Mouse (Mus musculus) brain, embryonic 18.5 days (tissue): ENCODE results near the gene Tfcp2.
A peak's percentile ranks its signal among the peaks of the same experiment; 100 is the strongest.

Source experiments
- DNase-seq: peaks from one replicate; pipeline ENCODE4 v3.0.0-alpha.2; 2012; ENCODE audit warnings: low read depth, low spot score

The Tfcp2 gene

DNA sequence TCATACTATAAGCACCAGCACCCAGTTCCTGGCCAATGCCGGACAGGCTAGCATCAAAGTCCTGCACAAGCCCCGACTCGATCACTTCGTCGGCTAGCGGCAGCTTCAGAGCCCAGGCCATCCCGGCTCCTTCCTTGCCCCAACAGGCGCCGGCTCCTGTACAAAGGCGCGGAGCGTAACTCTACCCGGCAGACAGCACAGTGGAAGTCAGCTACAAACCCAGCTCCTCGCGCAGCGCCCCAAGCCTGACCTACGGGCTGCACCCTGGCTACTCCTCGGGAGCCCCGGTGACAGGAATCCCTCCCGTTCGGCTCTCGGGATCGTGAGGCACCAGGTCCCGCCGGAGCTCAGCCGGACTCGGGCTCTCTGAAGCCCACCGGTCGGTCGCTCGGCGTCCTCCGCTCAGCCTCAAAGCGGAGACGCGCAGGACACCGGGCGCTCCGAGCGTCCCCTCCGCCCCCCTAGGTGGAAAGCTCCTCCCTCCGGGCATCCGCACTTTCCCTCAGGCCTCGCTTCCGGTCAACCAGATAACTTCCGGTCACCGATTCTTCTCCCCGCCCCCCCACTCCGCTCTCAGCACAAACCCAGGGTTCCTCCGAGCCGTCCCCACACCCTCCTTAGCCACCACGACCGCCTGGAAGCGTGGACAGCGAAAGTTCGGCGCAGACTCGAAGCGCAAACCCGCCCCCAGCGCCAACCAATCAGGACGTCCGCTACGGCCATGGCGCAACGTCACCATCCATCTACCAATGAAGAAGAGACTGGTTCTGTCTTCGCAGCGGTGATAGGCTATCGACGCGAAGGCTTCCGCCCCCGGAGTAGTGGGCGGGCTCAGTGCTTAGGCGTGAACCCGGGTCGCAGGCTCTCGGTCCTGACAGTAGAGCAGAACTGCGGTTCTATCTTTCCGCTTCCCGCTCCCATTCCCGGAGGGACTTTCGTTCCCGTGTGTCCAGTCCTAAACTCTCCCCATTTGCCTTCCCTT lies at the start of gene Tfcp2:
TSS of gene Tfcp2 (minus strand) at position 683 of the 982 bp plus-strand sequence.
- DNase-seq = peak; percentile 95

DNA sequence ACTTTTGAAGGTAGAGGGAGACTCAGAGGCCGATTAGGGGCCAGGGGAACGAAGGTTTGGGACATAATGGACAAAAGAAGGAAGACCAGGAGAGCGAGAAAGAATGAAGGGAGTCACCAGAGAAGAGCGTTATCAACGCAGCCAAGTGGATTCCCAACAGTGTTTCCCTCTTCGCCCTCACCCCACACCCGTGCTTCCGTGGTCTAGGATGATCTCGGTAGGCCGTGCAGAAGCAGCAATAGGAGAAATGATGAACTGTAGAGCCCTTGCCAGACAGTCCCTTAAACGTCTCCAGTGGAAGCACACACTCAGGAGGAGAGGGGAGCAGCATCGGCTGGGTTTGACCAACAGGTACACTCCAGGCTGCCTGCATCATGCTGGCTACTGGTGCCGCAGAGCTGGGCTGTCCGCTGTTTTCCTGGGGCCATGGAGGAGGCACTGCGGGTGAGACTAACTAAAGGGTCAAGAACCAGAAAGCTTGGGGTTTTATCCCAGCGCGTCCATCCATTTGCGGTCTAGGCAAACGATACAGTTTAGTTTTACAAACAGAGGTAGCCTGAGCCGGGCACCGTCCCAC lies 49.0 kb upstream of the Tfcp2 start:
- no peak for DNase-seq

DNA sequence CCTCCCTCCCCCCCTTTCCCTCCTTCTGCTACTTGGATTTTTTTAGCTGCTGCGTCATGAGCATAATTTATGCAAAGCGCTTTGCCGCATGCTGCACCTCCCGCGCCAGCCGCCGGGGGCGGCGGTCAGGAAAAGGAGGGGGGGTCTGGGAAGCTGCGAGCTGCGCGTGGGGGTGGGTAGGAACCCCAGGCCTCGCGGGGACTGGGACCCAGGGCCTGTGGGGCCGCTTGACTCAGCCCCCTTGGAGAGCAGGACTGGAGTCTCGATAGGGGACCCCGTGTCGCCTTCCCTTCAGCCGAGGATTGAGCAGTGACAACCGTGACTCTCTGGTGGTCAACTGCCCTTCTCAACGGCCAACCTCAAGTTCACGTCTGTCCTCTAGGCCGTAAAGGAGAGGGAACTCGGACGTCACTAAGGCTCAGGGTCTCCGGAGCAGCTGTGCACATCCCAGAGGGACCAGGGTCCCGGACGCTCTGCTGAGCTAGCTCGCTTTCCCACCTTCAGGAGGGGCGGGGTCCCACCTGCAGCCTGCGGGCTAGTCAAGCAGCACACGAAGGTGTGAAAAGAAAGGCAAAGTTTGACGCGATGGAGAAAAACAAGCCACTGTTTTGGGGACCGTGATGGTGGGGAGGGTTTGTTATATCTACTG lies 48.4 kb upstream of the Tfcp2 start:
- DNase-seq = peak; percentile 76

DNA sequence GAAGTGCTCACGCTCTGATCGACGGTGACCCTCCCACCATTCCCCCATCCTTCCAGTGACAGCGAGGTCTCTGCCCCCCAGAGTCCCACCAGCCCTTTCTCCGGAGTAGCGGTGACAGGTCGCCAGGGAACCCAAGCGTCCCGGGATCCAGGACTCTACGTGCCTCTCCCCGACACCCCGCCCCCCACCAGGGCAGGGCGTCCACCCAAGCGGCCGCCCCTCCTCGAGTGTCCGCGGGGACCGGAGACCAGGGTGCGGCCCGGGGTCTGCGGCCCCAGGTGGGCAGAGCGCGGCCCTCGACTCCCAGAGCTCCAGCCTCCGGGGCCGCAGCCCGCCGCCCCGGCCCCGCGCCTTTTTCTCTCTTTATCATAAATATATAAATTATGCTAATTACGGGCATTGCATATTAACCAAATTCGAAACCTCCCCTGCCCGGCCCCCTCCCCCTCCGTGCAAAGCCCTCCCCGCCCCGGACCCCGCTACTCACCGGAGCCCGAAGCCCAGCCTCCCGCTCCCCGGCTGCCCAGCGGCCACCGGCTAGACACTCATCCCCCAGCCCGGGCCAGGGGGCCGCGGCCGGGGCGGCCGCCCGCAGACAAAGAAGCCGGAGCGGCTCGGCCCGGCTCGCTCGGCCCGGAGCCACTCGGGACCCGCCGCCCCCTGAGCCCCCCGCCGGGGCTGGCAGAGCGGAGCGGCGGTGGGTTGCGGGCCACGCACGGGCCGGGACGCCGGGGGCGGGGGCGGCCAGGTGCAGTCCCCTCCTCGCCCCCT lies 47.7 kb upstream of the Tfcp2 start, which contains the start of gene Pou6f1:
TSS of gene Pou6f1 (minus strand) at position 709 of the 771 bp plus-strand sequence.
- no peak for DNase-seq

DNA sequence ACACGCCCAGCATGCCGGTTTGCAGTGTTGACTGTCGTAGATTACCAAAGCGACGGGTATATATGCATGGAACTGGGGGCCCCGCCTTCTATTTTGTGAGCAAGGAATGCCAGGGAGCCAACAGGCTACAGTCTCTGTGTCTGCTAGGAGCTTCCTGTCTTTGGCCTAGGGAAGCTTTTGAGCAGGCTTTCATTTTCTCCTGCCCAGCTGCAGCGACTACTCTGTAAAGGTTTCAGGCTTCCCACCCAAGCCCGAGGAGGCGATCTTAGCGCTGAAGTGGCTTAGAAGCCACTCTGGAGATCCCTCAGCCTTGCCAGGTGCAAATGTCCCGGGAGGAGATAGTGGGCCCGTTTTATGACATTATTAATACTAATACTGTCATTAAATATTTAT lies 47.1 kb upstream of the Tfcp2 start:
- no peak for DNase-seq

GRCm38 (mm10) chr15:100598287-100598882 lies 46.6 kb upstream of the Tfcp2 start:
- no peak for DNase-seq

DNA sequence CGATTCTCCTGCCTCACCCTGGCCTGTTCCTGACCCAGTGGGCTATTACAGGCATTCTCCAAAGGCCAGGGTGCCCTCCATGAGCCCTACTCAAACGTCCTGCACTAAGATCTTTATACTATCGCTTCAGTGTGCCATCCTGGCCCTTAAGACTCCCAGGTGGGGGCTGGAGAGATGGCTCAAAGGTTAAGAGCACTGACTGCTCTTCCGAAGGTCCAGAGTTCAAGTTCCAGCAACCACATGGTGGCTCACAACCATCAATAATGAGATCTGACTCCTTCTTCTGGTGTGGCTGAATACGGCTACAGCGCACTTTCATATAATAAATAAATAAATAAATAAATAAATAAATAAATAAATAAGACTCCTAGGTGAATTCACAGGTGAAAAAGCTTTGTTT lies 41.0 kb upstream of the Tfcp2 start:
- DNase-seq = no peak

- DNase-seq = no peak
These were observed 38.6 kb upstream of the Tfcp2 start for GRCm38 (mm10) chr15:100590436-100590835.

GRCm38 (mm10) chr15:100588297-100588696 lies 36.5 kb upstream of the Tfcp2 start:
- DNase-seq = no peak

DNA sequence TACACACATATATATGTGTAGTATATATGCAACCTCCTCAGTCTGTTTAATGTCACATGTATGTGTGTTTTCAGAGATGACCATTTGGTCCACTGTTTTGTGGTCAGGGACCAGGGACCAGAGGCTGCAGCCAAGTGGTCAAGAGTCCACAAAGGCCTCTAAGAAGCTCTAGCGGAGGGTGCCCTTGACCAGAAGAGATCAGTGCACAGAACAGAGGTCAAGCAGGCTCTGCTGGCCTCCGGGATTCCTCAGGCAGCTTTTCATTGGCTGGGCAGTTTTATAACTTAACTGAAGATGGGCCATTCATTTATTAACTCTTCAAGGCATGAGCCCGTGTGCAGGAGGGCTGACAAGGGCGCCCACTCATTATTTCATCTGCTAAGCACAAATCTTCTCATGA lies 35.4 kb upstream of the Tfcp2 start:
- DNase-seq = no peak

GRCm38 (mm10) chr15:100585931-100586330 lies 34.1 kb upstream of the Tfcp2 start:
- DNase-seq = no peak

DNA sequence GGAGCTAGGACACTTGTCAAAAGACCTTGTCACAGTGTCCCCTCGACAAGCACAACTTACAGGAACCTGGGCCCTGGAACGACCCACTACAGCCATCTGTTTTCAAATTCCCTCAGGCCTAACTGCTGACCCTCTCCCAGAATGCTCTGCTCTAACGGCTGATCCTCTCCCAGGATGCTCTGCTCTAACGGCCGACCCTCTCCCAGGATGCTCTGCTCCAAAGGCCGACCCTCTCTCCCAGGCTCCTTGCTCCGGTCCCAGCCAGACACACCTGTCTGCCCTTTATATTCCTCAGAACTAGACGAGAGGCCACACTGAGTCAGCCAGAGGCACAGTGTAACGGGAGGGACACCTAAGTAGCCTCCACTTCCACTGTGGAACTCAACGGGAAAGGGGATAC lies 28.3 kb upstream of the Tfcp2 start:
- DNase-seq = no peak

DNA sequence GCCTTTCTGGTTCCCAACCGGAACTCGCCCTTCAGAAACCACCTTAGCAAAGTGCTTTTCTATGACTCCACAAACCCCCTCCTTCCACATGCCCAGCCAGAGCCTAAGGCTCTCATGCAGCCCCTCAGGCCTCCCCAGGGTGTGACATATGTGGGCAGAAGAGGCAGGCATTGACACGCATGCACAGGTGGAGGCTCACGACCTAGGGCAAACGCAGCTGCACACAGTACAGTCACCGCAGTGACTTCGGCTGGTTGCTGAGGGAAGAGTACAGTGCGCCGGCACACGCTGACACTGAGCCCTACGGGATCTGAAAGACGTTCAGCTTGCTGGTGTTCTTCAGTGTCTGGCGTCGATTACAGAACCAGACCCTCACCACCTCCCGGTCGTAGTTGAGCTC lies 26.2 kb upstream of the Tfcp2 start:
- no peak for DNase-seq

DNA sequence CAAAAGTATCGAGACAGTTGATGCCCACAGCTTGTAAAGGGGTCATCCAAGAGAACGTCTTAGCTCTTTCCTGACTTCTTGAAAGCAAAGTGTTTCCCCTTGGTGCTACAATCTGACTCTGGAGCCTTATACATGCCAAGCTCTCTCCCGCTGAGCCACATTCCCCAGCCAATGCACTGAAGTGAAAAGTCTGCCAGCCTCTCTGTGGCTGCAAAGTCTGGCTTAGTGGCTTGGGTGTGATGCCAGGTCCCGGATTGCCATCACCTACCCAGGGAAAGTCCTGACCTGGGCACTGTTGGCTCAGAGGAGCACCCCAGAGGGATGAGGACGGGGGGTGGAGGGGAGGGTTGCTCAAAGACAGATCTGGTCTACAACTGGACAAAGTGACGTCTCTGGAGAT lies 25.0 kb upstream of the Tfcp2 start:
- no peak for DNase-seq

DNA sequence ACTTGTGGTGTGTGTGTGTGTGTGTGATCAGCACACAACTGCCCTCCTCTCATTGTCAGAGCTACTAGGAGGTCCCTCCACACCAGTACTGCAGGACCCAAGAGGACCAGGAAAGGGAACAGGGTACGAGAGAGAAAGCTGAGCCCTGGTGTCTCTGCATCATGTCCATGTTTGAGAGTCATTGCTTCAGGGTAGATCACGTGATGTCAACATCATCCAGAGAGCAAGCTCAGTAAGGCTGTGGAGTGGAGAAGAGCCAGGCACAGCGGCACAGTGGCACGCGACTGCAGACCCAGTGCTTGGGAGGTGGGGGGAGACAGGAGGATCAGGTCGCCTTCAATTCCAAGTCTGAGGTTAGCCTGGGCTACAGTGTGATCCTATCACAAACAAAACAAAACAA lies 24.6 kb upstream of the Tfcp2 start:
- DNase-seq = no peak

- DNase-seq = no peak
These were observed 23.6 kb upstream of the Tfcp2 start for GRCm38 (mm10) chr15:100575366-100575765.

DNA sequence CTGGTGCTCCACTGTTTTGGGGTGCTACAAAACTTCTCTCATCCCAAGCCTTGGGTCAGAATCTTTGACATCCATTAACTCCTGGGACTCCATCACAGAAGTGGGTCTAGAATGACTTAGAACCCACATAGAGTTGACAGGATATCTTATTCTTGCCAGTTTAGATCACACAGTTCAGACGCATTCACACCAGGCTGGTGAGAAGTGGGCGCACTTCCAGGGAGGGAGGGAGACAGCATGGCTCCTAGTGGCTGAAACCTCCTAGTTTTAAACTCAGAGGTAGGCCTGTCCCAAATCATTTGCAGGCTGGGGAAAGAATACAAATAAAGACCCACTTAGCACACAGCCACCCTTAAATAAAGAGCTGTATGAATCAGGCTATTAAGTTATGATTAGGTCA lies 22.6 kb upstream of the Tfcp2 start:
- no peak for DNase-seq

DNA sequence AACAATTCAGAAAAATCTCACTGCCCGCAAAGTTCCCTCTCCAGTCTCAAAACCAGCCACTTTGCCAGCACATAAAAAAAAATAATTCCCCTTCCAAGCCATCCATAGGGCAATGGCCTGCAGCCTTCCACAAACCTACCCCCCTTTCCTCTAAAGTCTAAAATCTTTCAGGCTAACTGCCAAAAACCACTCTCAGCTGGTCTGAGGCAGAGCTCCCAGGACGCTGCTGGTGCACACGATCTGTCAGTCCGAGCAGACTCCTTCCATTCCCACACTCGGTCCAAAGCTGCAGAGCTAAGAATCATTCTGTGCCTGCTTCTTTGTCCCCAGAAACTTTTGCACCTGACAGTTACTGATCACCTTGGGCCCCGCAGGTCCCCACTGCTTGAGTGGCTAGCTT lies 22.1 kb upstream of the Tfcp2 start:
- DNase-seq = no peak

GRCm38 (mm10) chr15:100569239-100569638 lies 17.4 kb upstream of the Tfcp2 start:
- no peak for DNase-seq

- DNase-seq = no peak
These were observed 14.7 kb upstream of the Tfcp2 start for GRCm38 (mm10) chr15:100566531-100566930.

GRCm38 (mm10) chr15:100557705-100558433 lies 6.1 kb upstream of the Tfcp2 start:
- DNase-seq = no peak
